Comparison of ENCODE assay signal across 1 mouse cellular context in genomic region chr7:142435524-142435923, GRCm38 (mm10).
TF ChIP-seq lines count a peak whose summit lies in the region.

No protein-coding gene starts in this region.

TF ChIP-seq in MEL, 35 proteins besides CTCF, POLR2A, EP300 and RAD21 (continued from another document):
- TF ChIP-seq UBTF (IDR thresholded peaks at IDR 0.05; ENCODE audit: borderline replicate concordance, insufficient read depth, low read depth, low read length): no peak
- no peak for TF ChIP-seq MYB (IDR thresholded peaks at IDR 0.05; ENCODE audit: low read depth, low read length)
- no peak for TF ChIP-seq POLR2AphosphoS5 (IDR thresholded peaks at IDR 0.05; ENCODE audit: borderline replicate concordance, low read depth, low read length)
- TF ChIP-seq MAX (IDR thresholded peaks at IDR 0.05; ENCODE audit: low read length): no peak
